Mouse (Mus musculus): Measurements from ENCODE around the gene Bmp8b. TPM values are rescaled to one million over a fixed set of nuclear protein-coding genes. Genes with fewer than 3 reads are reported as not detected.
"Not testable (repeated sequence)": the region's sequence is repeated elsewhere in the genome, so short reads cannot be mapped to it uniquely, and the experiment has no call there.

The Bmp8b gene
- polyA plus RNA-seq, 1 experiment from 2014 or later, result 0.24 TPM

- not testable (repeated sequence) for H3K9ac ChIP-seq; ATAC-seq (ENCODE audit: low FRiP score); H3K4me2 ChIP-seq; H3K4me3 ChIP-seq (replicated peaks); H3K27ac ChIP-seq; H3K4me1 ChIP-seq; H3K9me3 ChIP-seq; H3K36me3 ChIP-seq (replicated peaks)
- 93% methylated on average over 4 of the region's 4 CpGs for WGBS
- H3K27me3 ChIP-seq, result peaks cover 22% of the 10 kb centered on the region
Measured at GRCm38 (mm10) chr4:123114651-123115050, 9.7 kb downstream of the Bmp8b start.

GRCm38 (mm10) chr4:123116011-123116410 lies 11.0 kb downstream of the Bmp8b start, which contains the start of gene Oxct2b:
Gene Oxct2b, plus strand, starts transcription at chr4:123116266.
- 15% methylated on average over 22 of the region's 22 CpGs for WGBS
- H3K9me3 ChIP-seq, result no peaks in the 10 kb centered on the region
- H3K4me3 ChIP-seq (replicated peaks), result peak within 1 kb of the TSS; percentile 31
- H3K36me3 ChIP-seq (replicated peaks), result no peaks in the 10 kb centered on the region
- H3K4me1 ChIP-seq, result no peaks in the 10 kb centered on the region
- H3K27me3 ChIP-seq, result peaks cover 22% of the 10 kb centered on the region
- no peak for ATAC-seq (ENCODE audit: low FRiP score)
- H3K9ac ChIP-seq, result no peak within 1 kb of the TSS
- peak within 1 kb of the TSS; percentile 51 for H3K4me2 ChIP-seq
- H3K27ac ChIP-seq, result no peak within 1 kb of the TSS

- Histone ChIP-seq H3K4me2 (peak overlapping the region; percentile 51), H3K4me3 (replicated peaks) (peak overlapping the region; percentile 31), H3K27me3 (peaks cover 22% of the 10 kb centered on the region)
- H3K4me1 ChIP-seq; H3K36me3 ChIP-seq (replicated peaks); H3K9me3 ChIP-seq; H3K9ac ChIP-seq; H3K27ac ChIP-seq: not testable (repeated sequence)
- WGBS, result 28% methylated on average over 34 of the region's 42 CpGs
- peak; percentile 42; the same call in 1 of the 2 replicates for ATAC-seq (ENCODE audit: low FRiP score)
Measured at GRCm38 (mm10) chr4:123116640-123117039, 11.7 kb downstream of the Bmp8b start.

GRCm38 (mm10) chr4:123121286-123121685 lies 16.3 kb downstream of the Bmp8b start:
- Histone ChIP-seq H3K9ac (no peak overlapping the region), H3K9me3 (no peaks in the 10 kb centered on the region), H3K4me3 (replicated peaks) (no peak overlapping the region), H3K27me3 (peaks cover 12% of the 10 kb centered on the region), H3K36me3 (replicated peaks) (peaks cover 16% of the 10 kb centered on the region), H3K4me2 (no peak overlapping the region), H3K27ac (no peak overlapping the region), H3K4me1 (no peaks in the 10 kb centered on the region)
- ATAC-seq (ENCODE audit: low FRiP score), result no peak
- WGBS, result 94% methylated on average over 2 of the region's 2 CpGs

GRCm38 (mm10) chr4:123126626-123127025 lies 21.7 kb downstream of the Bmp8b start:
- H3K27ac ChIP-seq, result no peak overlapping the region
- H3K36me3 ChIP-seq (replicated peaks), result peaks cover 67% of the 10 kb centered on the region
- ATAC-seq (ENCODE audit: low FRiP score), result no peak
- no peak overlapping the region for H3K4me3 ChIP-seq (replicated peaks)
- H3K27me3 ChIP-seq, result no peaks in the 10 kb centered on the region
- no peaks in the 10 kb centered on the region for H3K9me3 ChIP-seq
- WGBS, result 95% methylated on average over 7 of the region's 7 CpGs
- no peak overlapping the region for H3K4me2 ChIP-seq
- no peaks in the 10 kb centered on the region for H3K4me1 ChIP-seq
- no peak overlapping the region for H3K9ac ChIP-seq

- H3K9ac ChIP-seq, result no peak overlapping the region
- H3K4me3 ChIP-seq (replicated peaks), result no peak overlapping the region
- no peak overlapping the region for H3K27ac ChIP-seq
- WGBS, result 88% methylated on average over 4 of the region's 4 CpGs
- no peaks in the 10 kb centered on the region for H3K9me3 ChIP-seq
- H3K4me2 ChIP-seq, result no peak overlapping the region
- ATAC-seq (ENCODE audit: low FRiP score), result no peak
- H3K27me3 ChIP-seq, result no peaks in the 10 kb centered on the region
- no peaks in the 10 kb centered on the region for H3K4me1 ChIP-seq
- H3K36me3 ChIP-seq (replicated peaks), result peaks cover 71% of the 10 kb centered on the region
Measured at GRCm38 (mm10) chr4:123127051-123127450, 22.1 kb downstream of the Bmp8b start.

GRCm38 (mm10) chr4:123137551-123137950 lies 32.6 kb downstream of the Bmp8b start:
- no peak for ATAC-seq (ENCODE audit: low FRiP score)
- WGBS, result 86% methylated on average over 3 of the region's 3 CpGs
- no peak overlapping the region for H3K4me3 ChIP-seq (replicated peaks)
- peaks cover 37% of the 10 kb centered on the region for H3K36me3 ChIP-seq (replicated peaks)
- peaks cover 15% of the 10 kb centered on the region for H3K4me1 ChIP-seq
- H3K27ac ChIP-seq, result no peak overlapping the region
- H3K27me3 ChIP-seq, result peaks cover 12% of the 10 kb centered on the region; the same call in 1 of the 2 replicates
- H3K9ac ChIP-seq, result no peak overlapping the region
- H3K9me3 ChIP-seq, result no peaks in the 10 kb centered on the region
- H3K4me2 ChIP-seq, result no peak overlapping the region

- Histone ChIP-seq H3K9ac (peak within 1 kb of the TSS; percentile 60), H3K4me1 (peaks cover 15% of the 10 kb centered on the region), H3K4me2 (peak within 1 kb of the TSS; percentile 77), H3K27ac (peak within 1 kb of the TSS; percentile 77), H3K4me3 (replicated peaks) (peak within 1 kb of the TSS; percentile 57), H3K9me3 (no peaks in the 10 kb centered on the region), H3K36me3 (replicated peaks) (peaks cover 19% of the 10 kb centered on the region), H3K27me3 (peaks cover 19% of the 10 kb centered on the region; the same call in 1 of the 2 replicates)
- WGBS, result under 1% methylated on average over 34 of the region's 34 CpGs
- peak; percentile 98 for ATAC-seq (ENCODE audit: low FRiP score)
Measured at GRCm38 (mm10) chr4:123139513-123140154, 34.7 kb downstream of the Bmp8b start, which contains the start of gene Ppie. Gene Ppie, minus strand, starts transcription at chr4:123139951.

GRCm38 (mm10) chr4:123147446-123148150 lies 42.6 kb downstream of the Bmp8b start:
- Histone ChIP-seq H3K27ac (no peak overlapping the region), H3K9me3 (no peaks in the 10 kb centered on the region), H3K4me2 (no peak overlapping the region), H3K36me3 (replicated peaks) (no peaks in the 10 kb centered on the region), H3K4me1 (no peaks in the 10 kb centered on the region), H3K4me3 (replicated peaks) (no peak overlapping the region), H3K9ac (no peak overlapping the region), H3K27me3 (peaks cover 24% of the 10 kb centered on the region)
- ATAC-seq (ENCODE audit: low FRiP score), result no peak
- WGBS, result 83% methylated on average over 5 of the region's 5 CpGs

GRCm38 (mm10) chr4:123152003-123152402 lies 47.0 kb downstream of the Bmp8b start:
- 76% methylated on average over 4 of the region's 4 CpGs for WGBS
- H3K4me1 ChIP-seq, result no peaks in the 10 kb centered on the region
- no peaks in the 10 kb centered on the region for H3K9me3 ChIP-seq
- H3K27ac ChIP-seq, result no peak overlapping the region
- H3K4me3 ChIP-seq (replicated peaks), result no peak overlapping the region
- H3K36me3 ChIP-seq (replicated peaks), result no peaks in the 10 kb centered on the region
- no peak overlapping the region for H3K9ac ChIP-seq
- ATAC-seq (ENCODE audit: low FRiP score), result no peak
- no peak overlapping the region for H3K4me2 ChIP-seq
- H3K27me3 ChIP-seq, result peaks cover 6% of the 10 kb centered on the region; the same call in 1 of the 2 replicates

GRCm38 (mm10) chr4:123152976-123153375 lies 48.0 kb downstream of the Bmp8b start:
- Histone ChIP-seq H3K36me3 (replicated peaks) (no peaks in the 10 kb centered on the region), H3K27ac (no peak overlapping the region), H3K4me2 (no peak overlapping the region), H3K4me3 (replicated peaks) (no peak overlapping the region), H3K9me3 (no peaks in the 10 kb centered on the region), H3K4me1 (no peaks in the 10 kb centered on the region), H3K27me3 (peaks cover 4% of the 10 kb centered on the region; the same call in 1 of the 2 replicates), H3K9ac (no peak overlapping the region)
- ATAC-seq (ENCODE audit: low FRiP score), result no peak
- 70% methylated on average over 5 of the region's 5 CpGs for WGBS

- Histone ChIP-seq H3K4me3 (replicated peaks) (no peak overlapping the region), H3K4me1 (no peaks in the 10 kb centered on the region), H3K9me3 (no peaks in the 10 kb centered on the region), H3K27me3 (peaks cover 4% of the 10 kb centered on the region; the same call in 1 of the 2 replicates), H3K27ac (no peak overlapping the region), H3K4me2 (no peak overlapping the region), H3K9ac (no peak overlapping the region), H3K36me3 (replicated peaks) (no peaks in the 10 kb centered on the region)
- WGBS, result 31% methylated on average over 4 of the region's 4 CpGs
- ATAC-seq (ENCODE audit: low FRiP score), result no peak
Measured at GRCm38 (mm10) chr4:123155004-123155403, 50.0 kb downstream of the Bmp8b start.

All from forebrain, embryonic 12.5 days (tissue).